Mouse (Mus musculus) embryonic fibroblast, embryonic 13.5 days (primary cell): ENCODE results near the gene Commd1.

Source experiments
- CTCF ChIP-seq: IDR thresholded peaks from 2 replicates; pipeline ENCODE4 v1.5.1; 2011; ENCODE audit warnings: mild to moderate bottlenecking, control low read depth, low read length, moderate library complexity, borderline replicate concordance; ENCODE audit not compliant: insufficient read depth
- POLR2A ChIP-seq: IDR thresholded peaks from 2 replicates; pipeline ENCODE4 v1.6.1; 2011; ENCODE audit warnings: low read depth, mild to moderate bottlenecking, control low read depth, low read length, moderate library complexity

DNA sequence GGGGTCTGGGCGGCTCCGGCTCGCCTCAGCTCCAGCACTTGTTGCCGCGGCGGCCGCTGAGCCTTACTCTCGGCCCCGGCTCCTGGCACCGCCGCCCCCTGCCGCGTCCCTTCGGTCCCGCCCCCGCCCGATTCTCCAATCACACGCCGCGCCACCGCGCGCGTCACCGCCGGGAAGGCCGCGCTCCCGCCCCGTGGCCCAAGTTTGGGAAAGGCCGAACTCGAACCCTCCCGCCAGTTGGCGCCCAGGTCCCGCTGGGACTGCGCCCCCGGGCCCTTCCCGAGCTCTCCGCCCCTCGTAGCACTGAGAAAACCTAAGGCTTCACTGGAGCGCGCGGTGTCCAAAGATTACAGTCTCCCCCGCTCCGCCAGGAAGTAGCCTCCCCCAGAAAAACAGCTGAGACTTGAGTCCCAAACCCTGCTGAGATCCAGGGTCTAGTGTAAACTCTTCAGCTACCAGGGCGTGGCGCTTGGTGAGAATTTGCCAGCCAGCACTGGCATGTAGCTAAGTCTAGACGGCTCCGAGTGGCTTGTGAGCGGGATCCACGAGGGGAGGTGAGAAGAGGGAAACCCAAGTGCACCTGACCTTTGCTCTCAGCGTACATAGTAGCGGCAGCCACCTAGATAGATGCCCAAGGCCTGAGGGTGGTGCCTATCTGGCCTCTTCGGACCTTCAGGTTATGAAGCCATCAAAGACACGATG is 122.4 kb downstream of the Commd1 start:
- TF ChIP-seq CTCF: no peak
- TF ChIP-seq POLR2A: peak; percentile 57
